Mouse (Mus musculus) lung, postnatal 0 days (tissue): ENCODE data around the gene Xaf1. TPM values are rescaled to one million over a fixed set of nuclear protein-coding genes. Genes with fewer than 3 reads are reported as not detected.
A peak's percentile ranks its signal among the peaks of the same experiment; 100 is the strongest.

Experiments
- ATAC-seq: fragments of 200-750 bp; cut with Nextera tagmentation; 2 replicates; pipeline ENCODE4 v1.8.0; 2017; ENCODE audit warnings: moderate library complexity
- DNase-seq: peaks from one replicate; pipeline ENCODE4 v3.0.0-alpha.2; 2016; ENCODE audit warnings: low spot score
- H3K27ac ChIP-seq: fragments of 300-500 bp; sonication (generic); 2 replicates; pipeline ENCODE4 v1.5.1; 2014; ENCODE audit warnings: antibody characterized with exemption, mild to moderate bottlenecking, low read length, mixed read lengths
- H3K27me3 ChIP-seq: fragments of 300-500 bp; sonication (generic); replicated peaks from 2 replicates; pipeline ENCODE4 v1.6.1; 2014; ENCODE audit warnings: low read length, mixed read lengths; ENCODE audit not compliant: insufficient read depth
- H3K36me3 ChIP-seq: fragments of 300-500 bp; sonication (generic); 2 replicates; pipeline ENCODE4 v1.6.1; 2014; ENCODE audit warnings: low read length, mixed read lengths; ENCODE audit not compliant: insufficient read depth
- H3K4me1 ChIP-seq: fragments of 300-500 bp; sonication (generic); 2 replicates; pipeline ENCODE4 v1.6.1; 2014; ENCODE audit warnings: antibody characterized with exemption, low read depth, low read length, mixed read lengths; ENCODE audit not compliant: insufficient read depth
- H3K4me2 ChIP-seq: fragments of 300-500 bp; sonication (generic); replicated peaks from 2 replicates; pipeline ENCODE4 v1.6.1; 2014; ENCODE audit warnings: low read depth, mild to moderate bottlenecking, low read length, moderate library complexity, mixed read lengths
- H3K4me3 ChIP-seq: fragments of 300-500 bp; sonication (generic); 2 replicates; pipeline ENCODE4 v1.5.1; 2014; ENCODE audit warnings: low read depth, low read length
- H3K9ac ChIP-seq: fragments of 300-500 bp; sonication (generic); replicated peaks from 2 replicates; pipeline ENCODE4 v1.6.1; 2014; ENCODE audit warnings: low read depth, mild to moderate bottlenecking
- H3K9me3 ChIP-seq: fragments of 300-500 bp; sonication (generic); 2 replicates; pipeline ENCODE4 v1.6.1; 2016; ENCODE audit warnings: low read length, mixed read lengths
- CTCF ChIP-seq: IDR thresholded peaks from 2 replicates; pipeline ENCODE4 v1.5.1; 2016; ENCODE audit warnings: antibody characterized with exemption, mild to moderate bottlenecking
- EP300 ChIP-seq: IDR thresholded peaks from 2 replicates; pipeline ENCODE4 v1.6.1; 2016; ENCODE audit warnings: antibody characterized with exemption, mild to moderate bottlenecking, control low read depth
- WGBS: fragments of 180-500 bp; shearing (Covaris S2); extraction: QIAGEN DNeasy Blood & Tissue Kit; methylation state at CpG from one replicate; pipeline ENCODE4 v1.1.7; 2014; 5-methylcytosine and 5-hydroxymethylcytosine counted together
- polyA plus RNA-seq: library from polyadenylated mRNA; unstranded; fragments of >200 nt; fragmentation: Nextera tagmentation; extraction: Ambion mirVana; gene quantifications from 2 replicates; pipeline ENCODE4 v1.2.1, GENCODE M21; 2015

Gene Xaf1
- polyA plus RNA-seq, 1 experiment from 2014 or later = 39.7 TPM

- no peaks in the 10 kb centered on the region for H3K4me1 ChIP-seq
- no peak overlapping the region for H3K4me2 ChIP-seq
- ATAC-seq (no peak), DNase-seq (no peak)
- WGBS = 71% methylated on average over 6 of the region's 6 CpGs
- no peaks in the 10 kb centered on the region for H3K27me3 ChIP-seq
- H3K36me3 ChIP-seq = no peaks in the 10 kb centered on the region
- no peak overlapping the region for H3K27ac ChIP-seq
- H3K4me3 ChIP-seq = no peak overlapping the region
- TF ChIP-seq EP300 (no peak), CTCF (no peak)
- H3K9me3 ChIP-seq = no peaks in the 10 kb centered on the region
- H3K9ac ChIP-seq = no peak overlapping the region
These were observed 15.4 kb upstream of the Xaf1 start for GRCm38 (mm10) chr11:72285971-72286480.

DNA sequence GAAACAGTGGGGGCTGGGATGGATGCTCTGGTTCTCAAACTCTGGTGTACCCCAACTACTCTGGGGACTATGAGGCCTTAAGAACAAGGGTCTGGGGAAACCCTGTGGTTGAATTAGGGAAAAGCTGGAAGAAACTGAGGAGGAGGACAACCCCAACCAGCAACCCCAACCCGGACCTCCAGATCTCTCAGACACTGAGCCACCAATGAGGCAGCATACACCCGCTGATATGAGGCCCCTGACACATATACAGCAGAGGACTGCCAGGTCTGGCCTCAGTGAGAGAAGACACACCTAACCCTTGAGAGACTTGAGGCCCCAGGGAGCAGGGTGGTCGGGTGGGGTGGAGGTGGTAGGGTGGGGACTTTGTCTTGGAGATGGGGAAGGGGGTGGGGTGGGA lies 14.8 kb upstream of the Xaf1 start:
- H3K4me2 ChIP-seq = no peak overlapping the region
- no peaks in the 10 kb centered on the region for H3K4me1 ChIP-seq
- H3K9me3 ChIP-seq = no peaks in the 10 kb centered on the region
- no peak overlapping the region for H3K9ac ChIP-seq
- H3K4me3 ChIP-seq = no peak overlapping the region
- H3K27ac ChIP-seq = no peak overlapping the region
- no peaks in the 10 kb centered on the region for H3K36me3 ChIP-seq
- 65% methylated on average over 3 of the region's 3 CpGs for WGBS
- no peaks in the 10 kb centered on the region for H3K27me3 ChIP-seq
- TF ChIP-seq CTCF (no peak), EP300 (no peak)
- DNase-seq (no peak), ATAC-seq (no peak)

DNA sequence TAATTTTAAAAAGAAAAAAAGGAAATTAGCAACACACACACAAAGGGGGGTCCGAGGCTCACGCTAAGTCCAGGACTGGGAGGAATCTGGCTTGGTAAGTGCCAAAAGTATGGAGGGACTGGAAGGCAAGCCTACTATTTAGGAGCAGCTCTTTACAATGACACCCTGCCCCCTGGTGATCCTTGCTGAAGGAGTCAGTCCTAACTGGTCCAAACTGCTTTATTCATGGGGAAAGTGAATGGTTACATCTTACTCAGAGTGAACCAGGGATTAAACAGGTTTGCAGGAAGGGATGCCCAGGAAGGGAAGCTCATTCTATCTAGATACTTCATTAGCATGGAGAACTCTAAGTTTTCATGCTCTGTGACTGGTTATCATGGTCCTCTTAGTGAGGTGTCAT lies 14.3 kb upstream of the Xaf1 start:
- 81% methylated on average over 2 of the region's 2 CpGs for WGBS
- H3K9me3 ChIP-seq = no peaks in the 10 kb centered on the region
- no peak overlapping the region for H3K9ac ChIP-seq
- no peak overlapping the region for H3K27ac ChIP-seq
- no peak overlapping the region for H3K4me2 ChIP-seq
- no peak overlapping the region for H3K4me3 ChIP-seq
- ATAC-seq (no peak), DNase-seq (no peak)
- TF ChIP-seq EP300 (no peak), CTCF (no peak)
- no peaks in the 10 kb centered on the region for H3K27me3 ChIP-seq
- no peaks in the 10 kb centered on the region for H3K36me3 ChIP-seq
- H3K4me1 ChIP-seq = no peaks in the 10 kb centered on the region

DNA sequence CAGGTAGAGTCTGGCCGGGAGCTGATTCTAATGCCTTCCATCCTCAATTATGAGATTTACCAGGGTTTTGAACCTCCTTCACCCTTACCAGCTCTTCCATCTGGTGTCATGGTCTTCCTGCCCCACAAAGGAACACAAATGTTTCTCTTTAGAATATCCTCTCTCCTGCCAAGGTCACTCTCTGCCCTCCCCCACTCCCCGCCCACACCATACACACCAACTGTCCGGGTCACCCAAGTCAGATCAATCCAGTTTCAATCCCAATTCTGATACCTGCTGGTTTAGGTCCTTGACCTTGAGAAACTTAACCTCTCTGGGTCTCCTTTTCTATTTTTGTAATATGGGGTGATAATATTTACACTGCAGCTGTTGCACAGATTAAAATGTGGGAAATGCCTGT lies 13.9 kb upstream of the Xaf1 start:
- Histone ChIP-seq H3K9me3 (no peaks in the 10 kb centered on the region), H3K4me1 (no peaks in the 10 kb centered on the region), H3K9ac (no peak overlapping the region), H3K27me3 (no peaks in the 10 kb centered on the region), H3K4me3 (no peak overlapping the region), H3K27ac (no peak overlapping the region), H3K4me2 (no peak overlapping the region), H3K36me3 (no peaks in the 10 kb centered on the region)
- no peak for ATAC-seq
- no peak for DNase-seq
- TF ChIP-seq EP300 = no peak
- TF ChIP-seq CTCF = no peak
- WGBS = 83% methylated on average over 3 of the region's 3 CpGs

- Histone ChIP-seq H3K27me3 (no peaks in the 10 kb centered on the region), H3K27ac (no peak overlapping the region), H3K9ac (no peak overlapping the region), H3K4me2 (no peak overlapping the region), H3K9me3 (no peaks in the 10 kb centered on the region), H3K4me1 (no peaks in the 10 kb centered on the region), H3K4me3 (no peak overlapping the region), H3K36me3 (no peaks in the 10 kb centered on the region)
- no peak for DNase-seq
- no peak for TF ChIP-seq EP300
- TF ChIP-seq CTCF = no peak
- WGBS = 83% methylated on average over 2 of the region's 2 CpGs
- no peak for ATAC-seq
These were observed 8.3 kb upstream of the Xaf1 start for GRCm38 (mm10) chr11:72293116-72293515.

- whole genome bisulfite sequencing = 58% methylated on average over 7 of the region's 7 CpGs
- H3K27me3 ChIP-seq = no peaks in the 10 kb centered on the region
- H3K4me1 ChIP-seq = peaks cover 12% of the 10 kb centered on the region; the same call in 1 of the 2 replicates
- ATAC-seq (no peak), DNase-seq (peak; percentile 48)
- TF ChIP-seq CTCF = no peak
- TF ChIP-seq EP300 = no peak
- peak overlapping the region; percentile 40 for H3K4me3 ChIP-seq
- peak overlapping the region; percentile 69 for H3K4me2 ChIP-seq
- no peaks in the 10 kb centered on the region for H3K9me3 ChIP-seq
- H3K27ac ChIP-seq = peak overlapping the region; percentile 79
- H3K36me3 ChIP-seq = no peaks in the 10 kb centered on the region; the same call in 1 of the 2 replicates
- H3K9ac ChIP-seq = peak overlapping the region; percentile 6; the same call in 1 of the 2 replicates
These were observed 801 bp downstream of the Xaf1 start for GRCm38 (mm10) chr11:72302230-72302629.

DNA sequence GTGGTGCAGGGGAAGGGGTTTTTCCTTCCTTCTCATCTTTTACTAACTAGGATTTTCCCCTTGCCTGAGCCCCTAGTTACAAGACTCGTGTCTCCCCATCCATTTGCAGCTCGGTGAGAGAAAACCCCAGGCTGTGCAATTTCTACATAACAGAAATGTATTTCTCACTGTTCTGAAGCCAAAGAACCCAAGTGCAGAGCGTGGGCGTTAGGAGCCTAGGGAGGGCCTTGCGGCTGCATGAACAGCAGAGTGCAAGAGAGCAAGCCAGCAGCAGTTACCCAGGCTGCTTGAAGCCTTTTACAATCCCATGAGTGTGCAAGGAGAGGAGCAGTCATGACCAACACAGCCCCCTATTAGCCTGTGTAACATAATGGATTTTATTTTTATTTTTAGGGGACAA lies 6.0 kb downstream of the Xaf1 start:
- Histone ChIP-seq H3K27ac (no peak overlapping the region), H3K36me3 (no peaks in the 10 kb centered on the region; the same call in 1 of the 2 replicates), H3K4me1 (no peaks in the 10 kb centered on the region), H3K4me3 (no peak overlapping the region), H3K4me2 (no peak overlapping the region), H3K9ac (no peak overlapping the region), H3K27me3 (no peaks in the 10 kb centered on the region), H3K9me3 (no peaks in the 10 kb centered on the region)
- ATAC-seq = no peak
- DNase-seq = no peak
- no peak for TF ChIP-seq CTCF
- WGBS = 73% methylated on average over 5 of the region's 5 CpGs
